Mouse (Mus musculus) midbrain, embryonic 12.5 days (tissue): Measurements from ENCODE around the gene Gdap1l1. TPM values are rescaled to one million over a fixed set of nuclear protein-coding genes. Genes with fewer than 3 reads are reported as not detected.

Experiments
- ATAC-seq: fragments of 200-750 bp; cut with Nextera tagmentation; 2 replicates; pipeline ENCODE4 v1.8.0; 2017; ENCODE audit warnings: low read depth, moderate TSS enrichment, moderate library complexity; ENCODE audit not compliant: low FRiP score
- H3K27ac ChIP-seq: fragments of 300-500 bp; sonication (generic); replicated peaks from 2 replicates; pipeline ENCODE4 v1.5.1; 2016; ENCODE audit warnings: mild to moderate bottlenecking
- H3K27me3 ChIP-seq: fragments of 300-500 bp; sonication (generic); 2 replicates; pipeline ENCODE4 v1.6.1; 2016; ENCODE audit warnings: mild to moderate bottlenecking
- H3K36me3 ChIP-seq: fragments of 300-500 bp; sonication (generic); 2 replicates; pipeline ENCODE4 v1.6.1; 2016
- H3K4me1 ChIP-seq: fragments of 300-500 bp; sonication (generic); 2 replicates; pipeline ENCODE4 v1.6.1; 2016
- H3K4me2 ChIP-seq: fragments of 300-500 bp; sonication (generic); replicated peaks from 2 replicates; pipeline ENCODE4 v1.6.1; 2016; ENCODE audit warnings: mild to moderate bottlenecking, moderate library complexity
- H3K4me3 ChIP-seq: fragments of 300-500 bp; sonication (generic); 2 replicates; pipeline ENCODE4 v1.5.1; 2016; ENCODE audit warnings: mild to moderate bottlenecking
- H3K9ac ChIP-seq: fragments of 300-500 bp; sonication (generic); replicated peaks from 2 replicates; pipeline ENCODE4 v1.6.1; 2016; ENCODE audit warnings: mild to moderate bottlenecking, moderate library complexity
- H3K9me3 ChIP-seq: fragments of 300-500 bp; sonication (generic); 2 replicates; pipeline ENCODE4 v1.6.1; 2016; ENCODE audit warnings: mild to moderate bottlenecking
- WGBS: fragments of 180-500 bp; shearing (Covaris S2); methylation state at CpG from one replicate; pipeline ENCODE4 v1.1.7; 2016; 5-methylcytosine and 5-hydroxymethylcytosine counted together
- polyA plus RNA-seq: library from polyadenylated mRNA; unstranded; fragments of >200 nt; fragmentation: Nextera tagmentation; extraction: Ambion mirVana; gene quantifications from 2 replicates; pipeline ENCODE4 v1.2.1, GENCODE M21; 2016

Gdap1l1 gene
- polyA plus RNA-seq, 1 experiment from 2014 or later, result 63.4 TPM

GRCm38 (mm10) chr2:163493031-163493430 is 54.8 kb downstream of the Gdap1l1 start:
- H3K4me3 ChIP-seq, result no peak overlapping the region
- H3K4me1 ChIP-seq, result peaks cover 11% of the 10 kb centered on the region; the same call in 1 of the 2 replicates
- no peak for ATAC-seq
- WGBS, result 14% methylated on average over 5 of the region's 5 CpGs
- H3K9ac ChIP-seq, result no peak overlapping the region
- no peaks in the 10 kb centered on the region for H3K36me3 ChIP-seq
- no peak overlapping the region for H3K4me2 ChIP-seq
- H3K9me3 ChIP-seq, result no peaks in the 10 kb centered on the region
- no peaks in the 10 kb centered on the region for H3K27me3 ChIP-seq
- no peak overlapping the region for H3K27ac ChIP-seq

- H3K4me3 ChIP-seq, result no peak overlapping the region
- 56% methylated on average over 5 of the region's 5 CpGs for WGBS
- H3K9me3 ChIP-seq, result no peaks in the 10 kb centered on the region
- ATAC-seq, result no peak
- H3K27ac ChIP-seq, result no peak overlapping the region
- H3K4me1 ChIP-seq, result peaks cover 11% of the 10 kb centered on the region; the same call in 1 of the 2 replicates
- H3K4me2 ChIP-seq, result no peak overlapping the region
- H3K9ac ChIP-seq, result no peak overlapping the region
- H3K27me3 ChIP-seq, result no peaks in the 10 kb centered on the region; the same call in 1 of the 2 replicates
- no peaks in the 10 kb centered on the region for H3K36me3 ChIP-seq
Measured at GRCm38 (mm10) chr2:163493976-163494375, 55.7 kb downstream of the Gdap1l1 start.

- H3K4me1 ChIP-seq, result peaks cover 11% of the 10 kb centered on the region; the same call in 1 of the 2 replicates
- no peaks in the 10 kb centered on the region; the same call in 1 of the 2 replicates for H3K27me3 ChIP-seq
- H3K9ac ChIP-seq, result no peak overlapping the region
- H3K27ac ChIP-seq, result no peak overlapping the region
- no peak overlapping the region for H3K4me2 ChIP-seq
- no peaks in the 10 kb centered on the region for H3K9me3 ChIP-seq
- no peak overlapping the region for H3K4me3 ChIP-seq
- H3K36me3 ChIP-seq, result no peaks in the 10 kb centered on the region
- no peak for ATAC-seq
- WGBS, result 44% methylated on average over 6 of the region's 6 CpGs
Measured at GRCm38 (mm10) chr2:163494456-163494855, 56.2 kb downstream of the Gdap1l1 start.

DNA sequence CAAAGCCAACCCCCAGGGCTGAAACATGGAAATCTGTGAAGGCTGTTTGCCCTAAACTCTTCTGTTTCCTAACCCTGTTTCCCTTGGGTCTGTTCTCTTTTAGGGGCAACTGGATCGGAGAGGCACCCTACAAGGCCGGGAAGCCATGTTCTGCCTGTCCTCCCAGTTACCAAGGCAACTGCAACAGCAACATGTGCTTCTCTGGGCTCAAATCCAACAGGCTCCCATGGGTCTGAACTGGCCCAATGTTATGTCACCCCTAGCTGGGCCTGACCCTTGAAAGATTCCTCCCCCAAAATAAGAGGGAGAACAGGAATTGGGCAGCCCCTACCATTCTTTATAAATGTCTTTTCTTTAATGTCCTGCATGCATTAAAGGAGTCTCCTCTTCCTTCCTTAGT is 63.9 kb downstream of the Gdap1l1 start:
- ATAC-seq, result no peak
- Histone ChIP-seq H3K4me1 (no peaks in the 10 kb centered on the region), H3K9ac (no peak overlapping the region), H3K27me3 (no peaks in the 10 kb centered on the region; the same call in 1 of the 2 replicates), H3K4me3 (no peak overlapping the region), H3K27ac (no peak overlapping the region), H3K36me3 (no peaks in the 10 kb centered on the region), H3K9me3 (no peaks in the 10 kb centered on the region), H3K4me2 (no peak overlapping the region)
- WGBS, result 83% methylated on average over 2 of the region's 2 CpGs

- Histone ChIP-seq H3K4me3 (no peak overlapping the region), H3K9me3 (no peaks in the 10 kb centered on the region), H3K4me2 (no peak overlapping the region), H3K36me3 (no peaks in the 10 kb centered on the region), H3K27ac (no peak overlapping the region), H3K4me1 (no peaks in the 10 kb centered on the region), H3K9ac (no peak overlapping the region), H3K27me3 (no peaks in the 10 kb centered on the region; the same call in 1 of the 2 replicates)
- 85% methylated on average over 7 of the region's 7 CpGs for WGBS
- ATAC-seq, result no peak
Measured at GRCm38 (mm10) chr2:163503191-163503590, 64.9 kb downstream of the Gdap1l1 start.

Other genes starting within 250 kb of the Gdap1l1 start
- gene Tox2, start 235.4 kb upstream of the Gdap1l1 start, polyA plus RNA-seq, result 38.1 and 39.4 TPM in 2 replicates
- 0.30 and 0.45 TPM in 2 replicates for gene Jph2, start 40.5 kb upstream of the Gdap1l1 start, polyA plus RNA-seq
- gene Oser1, start 13.8 kb upstream of the Gdap1l1 start, polyA plus RNA-seq, result 77.3 and 82.3 TPM in 2 replicates
- 11.2 and 13.0 TPM in 2 replicates for gene Fitm2, start 34.2 kb downstream of the Gdap1l1 start, polyA plus RNA-seq
- gene R3hdml, start 53.8 kb downstream of the Gdap1l1 start, polyA plus RNA-seq, result not detected in 2 replicates
- not detected in 2 replicates for gene Hnf4a, start 68.3 kb downstream of the Gdap1l1 start, polyA plus RNA-seq
- 52.3 and 53.2 TPM in 2 replicates for gene Ttpal, start 163.8 kb downstream of the Gdap1l1 start, polyA plus RNA-seq
- 35.0 and 36.9 TPM in 2 replicates for gene Serinc3, start 206.7 kb downstream of the Gdap1l1 start, polyA plus RNA-seq
- gene Pkig, start 219.9 kb downstream of the Gdap1l1 start, polyA plus RNA-seq, result 120 and 125 TPM in 2 replicates